11 mouse cellular contexts compared by ENCODE assay signal in genomic region chr2:128156067-128156462, GRCm38 (mm10). TPM values are rescaled to one million over a fixed set of nuclear protein-coding genes. Genes with fewer than 3 reads are reported as not detected.
A peak's percentile ranks its signal among the peaks of the same experiment; 100 is the strongest.
DNase-seq lines count a peak whose midpoint lies in the region; ATAC-seq and TF ChIP-seq lines count a peak whose summit lies in the region.
"Had no signal": no experiment of that assay in that cellular context is flagged by ENCODE, and none has a peak within 500 bp of the region (broad histone marks: within the 10 kb centered on the region; RNA-seq: fewer than 3 reads in every experiment).

No protein-coding gene starts in this region.

- H3K36me3 ChIP-seq in heart, embryonic 13.5 days: peaks cover 33% of the 10 kb centered on the region
- H3K36me3 ChIP-seq in stomach, embryonic 14.5 days (ENCODE audit: control insufficient read depth, insufficient read depth, low read length): peaks cover 13% of the 10 kb centered on the region
- H3K36me3 ChIP-seq in stomach, postnatal 0 days (ENCODE audit: control insufficient read depth, insufficient read depth, low read length): no peaks in the 10 kb centered on the region
- no peaks in the 10 kb centered on the region for H3K36me3 ChIP-seq in liver, embryonic 16.5 days (ENCODE audit: control insufficient read depth, insufficient read depth)

- H3K27me3 ChIP-seq in heart, embryonic 13.5 days (replicated peaks): no peaks in the 10 kb centered on the region
- H3K27me3 ChIP-seq in stomach, embryonic 14.5 days (ENCODE audit: control insufficient read depth, insufficient read depth, low read length): no peaks in the 10 kb centered on the region
- no peaks in the 10 kb centered on the region for H3K27me3 ChIP-seq in stomach, postnatal 0 days (ENCODE audit: control insufficient read depth, insufficient read depth, low read length)
- no peaks in the 10 kb centered on the region for H3K27me3 ChIP-seq in liver, embryonic 16.5 days (ENCODE audit: control insufficient read depth, insufficient read depth, low read depth, low read length)
- H3K27me3 ChIP-seq: embryonic facial prominence, embryonic 12.5 days had no signal

- TF ChIP-seq CTCF in stomach, postnatal 0 days (IDR thresholded peaks at IDR 0.05; ENCODE audit: low read depth): no peak

- no peaks in the 10 kb centered on the region for H3K9me3 ChIP-seq in heart, embryonic 13.5 days
- H3K9me3 ChIP-seq in stomach, embryonic 14.5 days (ENCODE audit: control insufficient read depth, low read depth, low read length): no peaks in the 10 kb centered on the region
- no peaks in the 10 kb centered on the region for H3K9me3 ChIP-seq in stomach, postnatal 0 days (ENCODE audit: control insufficient read depth, low read length)
- no peaks in the 10 kb centered on the region for H3K9me3 ChIP-seq in liver, embryonic 16.5 days (replicated peaks; ENCODE audit: control insufficient read depth, low read length)
- H3K9me3 ChIP-seq: embryonic facial prominence, embryonic 12.5 days had no signal

- 68% methylated on average over 5 of the region's 5 CpGs for WGBS in heart, embryonic 13.5 days
- 76% methylated on average over 5 of the region's 5 CpGs for WGBS in stomach, embryonic 14.5 days
- 77% methylated on average over 5 of the region's 5 CpGs for WGBS in stomach, postnatal 0 days
- WGBS in liver, embryonic 16.5 days (ENCODE audit: insufficient replicate concordance): 68% methylated on average over 5 of the region's 5 CpGs

- peak overlapping the region; percentile 47 for H3K9ac ChIP-seq in heart, embryonic 13.5 days
- no peak overlapping the region for H3K9ac ChIP-seq in stomach, embryonic 14.5 days (replicated peaks; ENCODE audit: low read depth, low read length)
- H3K9ac ChIP-seq in stomach, postnatal 0 days (ENCODE audit: low read length): no peak overlapping the region
- H3K9ac ChIP-seq in liver, embryonic 16.5 days (ENCODE audit: low read depth, low read length): no peak overlapping the region
- H3K9ac ChIP-seq: embryonic facial prominence, embryonic 12.5 days had no signal

- no peak for ATAC-seq in heart, embryonic 13.5 days (ENCODE audit: extremely low read depth, insufficient number of reproducible peaks, low FRiP score, low TSS enrichment)
- ATAC-seq in stomach, embryonic 14.5 days (ENCODE audit: insufficient number of reproducible peaks, insufficient read depth, low FRiP score, low read depth): no peak
- no peak for ATAC-seq in stomach, postnatal 0 days (ENCODE audit: low FRiP score, low TSS enrichment)
- no peak for ATAC-seq in liver, embryonic 16.5 days (ENCODE audit: low read depth)
- ATAC-seq: lung, postnatal 0 days had no signal

- DNase-seq in heart, postnatal 25 days (ENCODE audit: low spot score): no peak
- no peak for DNase-seq in stomach, postnatal 0 days (ENCODE audit: low spot score)
- peak; percentile 52 for DNase-seq in thymus, postnatal 4 days
- DNase-seq in cerebellum, postnatal 36 days: no peak
- DNase-seq in frontal cortex, postnatal 14 days (ENCODE audit: low spot score in 2 of 2): no peak
- DNase-seq: cerebellum, adult 9-10 months had no signal

- intact Hi-C loops in heart, postnatal 25 days (cut with DNase I): no loop called here

- no peak for TF ChIP-seq EP300 in stomach, postnatal 0 days (optimal IDR thresholded peaks at IDR 0.05)

- H3K4me1 ChIP-seq in heart, embryonic 13.5 days: peaks cover 85% of the 10 kb centered on the region
- H3K4me1 ChIP-seq in stomach, embryonic 14.5 days (ENCODE audit: control insufficient read depth, insufficient read depth, low read length): peaks cover 42% of the 10 kb centered on the region
- H3K4me1 ChIP-seq in stomach, postnatal 0 days (replicated peaks; ENCODE audit: control insufficient read depth, insufficient read depth): peaks cover 8% of the 10 kb centered on the region; the same call in 1 of the 2 replicates
- peaks cover 47% of the 10 kb centered on the region for H3K4me1 ChIP-seq in liver, embryonic 16.5 days (ENCODE audit: control insufficient read depth, low read depth, low read length)

- H3K4me2 ChIP-seq in heart, embryonic 13.5 days: no peak overlapping the region
- no peak overlapping the region for H3K4me2 ChIP-seq in stomach, embryonic 14.5 days (replicated peaks; ENCODE audit: low read depth, low read length)
- H3K4me2 ChIP-seq in stomach, postnatal 0 days (replicated peaks; ENCODE audit: low read depth): no peak overlapping the region
- H3K4me2 ChIP-seq in liver, embryonic 16.5 days (ENCODE audit: low read depth, low read length): peak overlapping the region; percentile 28
- H3K4me2 ChIP-seq: embryonic facial prominence, embryonic 12.5 days had no signal

- H3K4me3 ChIP-seq in heart, embryonic 13.5 days: no peak overlapping the region
- no peak overlapping the region for H3K4me3 ChIP-seq in stomach, embryonic 14.5 days (ENCODE audit: low read depth, low read length)
- no peak overlapping the region for H3K4me3 ChIP-seq in stomach, postnatal 0 days (ENCODE audit: low read depth, low read length)
- H3K4me3 ChIP-seq in liver, embryonic 16.5 days (ENCODE audit: low read depth, low read length): no peak overlapping the region
- H3K4me3 ChIP-seq: embryonic facial prominence, embryonic 12.5 days had no signal

- no peak overlapping the region; the same call in 1 of the 2 replicates for H3K27ac ChIP-seq in heart, embryonic 13.5 days (replicated peaks)
- H3K27ac ChIP-seq in stomach, embryonic 14.5 days (ENCODE audit: low read length): peak overlapping the region; percentile 44; the same call in 1 of the 2 replicates
- H3K27ac ChIP-seq in stomach, postnatal 0 days (replicated peaks): no peak overlapping the region
- H3K27ac ChIP-seq in liver, embryonic 16.5 days (ENCODE audit: low read length): no peak overlapping the region
- H3K27ac ChIP-seq: embryonic facial prominence, embryonic 12.5 days had no signal

RNA-seq across cellular contexts. Expression of gene Bcl2l11, which starts 30.2 kb away (rescaled TPM):
- 13.5 and 15.4 TPM in 2 replicates for polyA plus RNA-seq in heart, embryonic 13.5 days (2015; fragmentation: Nextera tagmentation; extraction: Ambion mirVana)
- total RNA-seq in heart, postnatal 25 days (2021): 10 to 100 TPM; 15.2 to 18.8 TPM
- 19.9 and 22.6 TPM in 2 replicates for polyA plus RNA-seq in stomach, embryonic 14.5 days (2014; fragmentation: Nextera tagmentation; extraction: Ambion mirVana)
- polyA plus RNA-seq in stomach, postnatal 0 days (2015; fragmentation: Nextera tagmentation; extraction: Ambion mirVana): 6.2 and 8.0 TPM in 2 replicates
- polyA plus RNA-seq in liver, embryonic 16.5 days (2015; fragmentation: Nextera tagmentation; extraction: Ambion mirVana): 5.5 and 6.0 TPM in 2 replicates
